Mouse (Mus musculus) embryonic facial prominence, embryonic 13.5 days (tissue): ENCODE results near the gene Rph3al. TPM values are rescaled to one million over a fixed set of nuclear protein-coding genes. Genes with fewer than 3 reads are reported as not detected.

Source experiments
- ATAC-seq: fragments of 200-750 bp; cut with Nextera tagmentation; 2 replicates; pipeline ENCODE4 v1.8.0; 2017; ENCODE audit warnings: low read depth; ENCODE audit not compliant: insufficient number of reproducible peaks, insufficient read depth, low FRiP score, low TSS enrichment
- H3K27ac ChIP-seq: fragments of 300-500 bp; sonication (generic); 2 replicates; pipeline ENCODE4 v1.5.1; 2015; ENCODE audit warnings: moderate library complexity, mild to moderate bottlenecking, inconsistent platforms
- H3K27me3 ChIP-seq: fragments of 300-500 bp; sonication (generic); 2 replicates; pipeline ENCODE4 v1.6.1; 2015; ENCODE audit warnings: mild to moderate bottlenecking, inconsistent platforms
- H3K36me3 ChIP-seq: fragments of 300-500 bp; sonication (generic); 2 replicates; pipeline ENCODE4 v1.6.1; 2015; ENCODE audit warnings: mild to moderate bottlenecking, inconsistent platforms
- H3K4me1 ChIP-seq: fragments of 300-500 bp; sonication (generic); 2 replicates; pipeline ENCODE4 v1.6.1; 2015; ENCODE audit warnings: inconsistent platforms
- H3K4me2 ChIP-seq: fragments of 300-500 bp; sonication (generic); 2 replicates; pipeline ENCODE4 v1.6.1; 2015; ENCODE audit warnings: moderate library complexity, mild to moderate bottlenecking, inconsistent platforms
- H3K4me3 ChIP-seq: fragments of 300-500 bp; sonication (generic); 2 replicates; pipeline ENCODE4 v1.5.1; 2015; ENCODE audit warnings: mild to moderate bottlenecking, inconsistent platforms
- H3K9ac ChIP-seq: fragments of 300-500 bp; sonication (generic); 2 replicates; pipeline ENCODE4 v1.6.1; 2015; ENCODE audit warnings: mild to moderate bottlenecking, inconsistent platforms
- H3K9me3 ChIP-seq: fragments of 300-500 bp; sonication (generic); 2 replicates; pipeline ENCODE4 v1.6.1; 2016; ENCODE audit warnings: inconsistent platforms
- WGBS: fragments of 180-500 bp; shearing (Covaris S2); methylation state at CpG from one replicate; pipeline ENCODE4 v1.1.7; 2015; ENCODE audit warnings: mixed read lengths; 5-methylcytosine and 5-hydroxymethylcytosine counted together
- polyA plus RNA-seq: library from polyadenylated mRNA; unstranded; fragments of >200 nt; fragmentation: Nextera tagmentation; extraction: Ambion mirVana; gene quantifications from 2 replicates; pipeline ENCODE4 v1.2.1, GENCODE M21; 2015

The Rph3al gene
- polyA plus RNA-seq, 1 experiment from 2014 or later = 2.6 TPM

DNA sequence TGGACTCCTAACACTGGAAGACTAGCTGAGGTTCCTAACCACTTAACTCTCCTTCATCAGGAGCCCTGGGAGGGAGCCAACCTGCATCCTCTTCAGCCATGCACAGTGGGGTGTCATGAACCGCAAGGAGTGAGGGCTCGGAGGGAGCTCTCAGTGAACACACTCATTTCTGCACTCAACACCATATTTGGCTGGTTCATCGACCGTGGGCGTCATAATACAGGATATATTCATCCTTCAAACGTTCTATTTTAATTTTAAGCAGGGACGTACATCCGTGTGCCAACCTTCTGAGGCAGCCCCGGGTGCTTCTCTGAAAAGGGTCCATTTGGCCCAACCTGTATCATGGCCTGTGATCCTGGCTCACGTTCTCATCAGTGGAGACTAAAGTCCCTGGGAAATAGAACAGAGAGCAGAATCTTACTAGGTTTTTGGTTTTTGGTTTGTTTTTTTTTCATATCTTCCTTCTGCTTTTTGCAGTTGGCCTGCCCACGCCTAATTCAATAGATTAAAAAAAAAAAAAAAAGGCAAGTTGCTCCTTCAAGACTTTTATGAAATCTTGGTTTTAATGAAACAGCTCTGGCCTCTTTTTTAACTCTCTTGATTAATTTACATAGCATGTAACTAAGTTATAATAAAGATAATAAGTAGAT lies 102.5 kb downstream of the Rph3al start:
- Histone ChIP-seq H3K36me3 (no peaks in the 10 kb centered on the region), H3K4me1 (peaks cover 7% of the 10 kb centered on the region; the same call in 1 of the 2 replicates), H3K9me3 (no peaks in the 10 kb centered on the region), H3K4me2 (no peak overlapping the region), H3K4me3 (no peak overlapping the region), H3K27me3 (no peaks in the 10 kb centered on the region), H3K9ac (no peak overlapping the region), H3K27ac (no peak overlapping the region)
- WGBS = 79% methylated on average over 11 of the region's 11 CpGs
- ATAC-seq = no peak

GRCm38 (mm10) chr11:75833081-75833480 lies 105.1 kb downstream of the Rph3al start:
- 84% methylated on average over 6 of the region's 6 CpGs for WGBS

DNA sequence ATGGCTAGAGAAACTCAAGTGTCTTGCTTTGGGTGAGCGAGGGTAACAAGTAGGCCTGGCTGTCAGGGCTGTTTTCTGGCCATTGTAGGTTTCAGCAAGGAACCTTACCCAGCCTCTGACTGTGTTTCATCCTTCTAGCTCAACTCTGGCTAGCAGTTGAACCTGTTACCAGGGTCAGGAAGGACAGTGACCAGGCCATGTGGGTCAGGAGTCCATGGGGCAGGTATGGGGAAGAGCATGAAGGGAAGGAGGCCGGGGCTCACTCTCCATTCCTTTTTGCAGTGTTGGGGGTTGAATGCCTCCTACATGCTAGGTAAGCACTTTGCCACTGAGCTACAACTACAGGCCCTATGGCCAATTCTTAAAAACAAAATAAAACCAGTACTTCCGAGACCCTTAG lies 107.8 kb downstream of the Rph3al start:
- H3K4me3 ChIP-seq = no peak overlapping the region
- H3K9ac ChIP-seq = no peak overlapping the region
- no peak for ATAC-seq
- H3K9me3 ChIP-seq = no peaks in the 10 kb centered on the region
- no peaks in the 10 kb centered on the region for H3K4me1 ChIP-seq
- H3K27me3 ChIP-seq = no peaks in the 10 kb centered on the region
- WGBS = 87% methylated on average over 3 of the region's 3 CpGs
- H3K36me3 ChIP-seq = no peaks in the 10 kb centered on the region
- no peak overlapping the region for H3K27ac ChIP-seq
- no peak overlapping the region for H3K4me2 ChIP-seq

More at GRCm38 (mm10) chr11:75833081-75833480, 105.1 kb downstream of the Rph3al start:
- ATAC-seq = no peak
- Histone ChIP-seq H3K9ac (no peak overlapping the region), H3K27me3 (no peaks in the 10 kb centered on the region), H3K4me2 (no peak overlapping the region), H3K27ac (no peak overlapping the region), H3K4me3 (no peak overlapping the region), H3K4me1 (no peaks in the 10 kb centered on the region), H3K36me3 (no peaks in the 10 kb centered on the region), H3K9me3 (no peaks in the 10 kb centered on the region)

DNA sequence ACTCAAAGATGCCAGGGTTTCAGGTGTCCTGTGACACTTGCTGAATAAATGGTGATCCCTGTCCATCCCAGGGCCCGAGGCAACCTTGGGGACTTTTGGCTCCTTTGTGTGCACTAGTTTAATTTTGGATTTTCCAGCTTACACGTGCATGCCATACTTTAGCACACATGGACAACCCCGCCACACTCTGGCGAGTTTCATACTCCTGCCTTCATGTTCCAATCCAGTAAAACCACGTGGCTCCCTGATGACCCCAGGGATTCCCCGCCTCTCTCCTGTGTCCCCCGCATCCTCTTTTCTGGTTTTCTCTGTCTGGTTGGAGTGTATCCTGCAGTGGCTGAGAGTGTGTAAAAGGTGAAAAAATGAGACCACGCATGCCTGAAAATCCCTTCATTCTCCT lies 110.8 kb downstream of the Rph3al start:
- Histone ChIP-seq H3K27me3 (peaks cover 6% of the 10 kb centered on the region; the same call in 1 of the 2 replicates), H3K36me3 (no peaks in the 10 kb centered on the region), H3K9me3 (no peaks in the 10 kb centered on the region), H3K4me2 (no peak overlapping the region), H3K4me1 (no peaks in the 10 kb centered on the region), H3K27ac (no peak overlapping the region), H3K4me3 (no peak overlapping the region), H3K9ac (no peak overlapping the region)
- ATAC-seq = no peak
- 77% methylated on average over 8 of the region's 8 CpGs for WGBS

- Histone ChIP-seq H3K27me3 (peaks cover 6% of the 10 kb centered on the region; the same call in 1 of the 2 replicates), H3K27ac (no peak overlapping the region), H3K4me1 (peaks cover 2% of the 10 kb centered on the region), H3K4me3 (no peak overlapping the region), H3K9me3 (no peaks in the 10 kb centered on the region), H3K36me3 (no peaks in the 10 kb centered on the region), H3K4me2 (no peak overlapping the region), H3K9ac (no peak overlapping the region)
- 65% methylated on average over 7 of the region's 7 CpGs for WGBS
- ATAC-seq = no peak
These were observed 114.7 kb downstream of the Rph3al start for GRCm38 (mm10) chr11:75823506-75823905.

DNA sequence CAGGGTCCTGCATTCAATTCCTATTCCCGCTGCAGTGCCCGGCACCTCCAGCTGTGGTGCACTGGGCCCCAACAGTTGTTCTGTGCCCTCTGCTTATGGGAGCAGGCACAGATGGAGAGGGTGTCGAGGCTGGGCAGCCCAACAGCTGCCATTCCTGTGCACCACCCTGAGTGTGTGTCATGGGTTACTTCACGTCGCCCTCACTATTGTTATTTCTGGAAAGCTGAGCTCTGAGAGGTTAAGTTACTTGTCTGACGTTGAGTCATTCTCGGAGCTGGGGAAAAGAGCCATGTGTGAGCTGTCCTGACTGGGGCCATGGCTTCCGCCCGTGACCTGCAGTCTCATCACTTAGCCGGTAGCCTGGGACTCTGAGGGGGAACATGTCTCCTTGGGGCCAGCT lies 125.1 kb downstream of the Rph3al start:
- peaks cover 13% of the 10 kb centered on the region for H3K4me1 ChIP-seq
- no peak overlapping the region for H3K27ac ChIP-seq
- H3K4me3 ChIP-seq = no peak overlapping the region
- WGBS = 52% methylated on average over 10 of the region's 10 CpGs
- no peaks in the 10 kb centered on the region for H3K9me3 ChIP-seq
- no peak for ATAC-seq
- no peak overlapping the region for H3K9ac ChIP-seq
- no peaks in the 10 kb centered on the region for H3K36me3 ChIP-seq
- no peaks in the 10 kb centered on the region for H3K27me3 ChIP-seq
- H3K4me2 ChIP-seq = no peak overlapping the region

- Histone ChIP-seq H3K9me3 (no peaks in the 10 kb centered on the region), H3K4me3 (no peak overlapping the region), H3K4me1 (peaks cover 10% of the 10 kb centered on the region), H3K9ac (peak overlapping the region; percentile 22; the same call in 1 of the 2 replicates), H3K27ac (peak overlapping the region; percentile 39; the same call in 1 of the 2 replicates), H3K36me3 (no peaks in the 10 kb centered on the region), H3K27me3 (no peaks in the 10 kb centered on the region), H3K4me2 (no peak overlapping the region)
- WGBS = 36% methylated on average over 3 of the region's 3 CpGs
- no peak for ATAC-seq
These were observed 126.3 kb downstream of the Rph3al start for GRCm38 (mm10) chr11:75811900-75812299.

DNA sequence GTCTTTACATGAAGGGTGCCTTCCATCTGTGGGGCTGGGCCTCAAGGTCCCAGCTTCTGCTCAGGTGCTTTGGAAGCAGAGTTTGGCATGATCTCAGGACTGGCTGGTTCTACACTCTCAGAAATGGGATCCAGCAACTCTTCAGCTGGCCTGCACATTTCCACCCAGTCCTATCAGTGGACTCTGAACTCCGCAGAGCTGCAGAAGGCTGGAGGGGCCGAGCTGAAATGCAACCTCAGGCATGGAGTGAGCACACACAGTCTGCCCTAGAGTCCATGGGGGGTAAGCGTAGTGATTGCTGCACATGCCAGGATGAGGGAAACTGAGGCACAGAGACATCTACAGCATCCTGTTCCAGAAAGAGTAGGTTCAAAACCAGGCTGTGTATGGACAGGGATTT lies 127.7 kb downstream of the Rph3al start:
- H3K9ac ChIP-seq = no peak overlapping the region
- H3K4me1 ChIP-seq = peaks cover 10% of the 10 kb centered on the region
- H3K27me3 ChIP-seq = no peaks in the 10 kb centered on the region
- H3K4me3 ChIP-seq = no peak overlapping the region
- WGBS = 91% methylated on average over 3 of the region's 3 CpGs
- no peak for ATAC-seq
- no peaks in the 10 kb centered on the region for H3K9me3 ChIP-seq
- H3K36me3 ChIP-seq = no peaks in the 10 kb centered on the region
- H3K27ac ChIP-seq = no peak overlapping the region
- H3K4me2 ChIP-seq = no peak overlapping the region

DNA sequence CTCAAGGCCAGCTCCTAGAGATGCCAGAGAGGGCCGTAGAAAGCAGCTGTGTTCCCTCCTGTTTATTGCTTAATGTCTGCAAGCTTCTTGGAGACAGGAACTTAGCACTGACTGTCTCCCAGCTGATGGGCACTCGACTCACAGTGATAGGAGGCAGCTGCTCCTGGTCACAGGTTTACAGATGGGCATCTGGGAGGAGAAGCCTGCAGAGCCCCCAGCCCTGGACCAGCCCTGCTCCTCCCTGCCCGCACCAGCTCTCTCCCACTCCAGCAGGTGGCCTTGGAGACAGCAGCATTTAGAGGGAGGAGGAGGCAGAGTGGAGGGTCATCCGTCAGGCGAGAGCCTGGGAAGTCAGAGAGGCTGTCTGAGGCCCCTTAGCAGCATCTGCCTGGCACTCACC lies 130.7 kb downstream of the Rph3al start:
- Histone ChIP-seq H3K36me3 (no peaks in the 10 kb centered on the region), H3K9ac (no peak overlapping the region)
- 41% methylated on average over 5 of the region's 5 CpGs for WGBS

GRCm38 (mm10) chr11:75801771-75802550 lies 136.3 kb downstream of the Rph3al start:
- H3K9ac ChIP-seq = no peak overlapping the region
- WGBS = 83% methylated on average over 7 of the region's 7 CpGs
- H3K9me3 ChIP-seq = no peaks in the 10 kb centered on the region
- no peaks in the 10 kb centered on the region for H3K4me1 ChIP-seq
- H3K4me3 ChIP-seq = no peak overlapping the region
- no peak overlapping the region for H3K4me2 ChIP-seq
- no peak overlapping the region for H3K27ac ChIP-seq
- peaks cover 19% of the 10 kb centered on the region for H3K27me3 ChIP-seq
- ATAC-seq = no peak
- H3K36me3 ChIP-seq = no peaks in the 10 kb centered on the region

More for the DNA sequence above, 130.7 kb downstream of the Rph3al start:
- Histone ChIP-seq H3K4me3 (no peak overlapping the region), H3K9me3 (no peaks in the 10 kb centered on the region), H3K27me3 (no peaks in the 10 kb centered on the region), H3K4me1 (peaks cover 4% of the 10 kb centered on the region; the same call in 1 of the 2 replicates), H3K27ac (no peak overlapping the region), H3K4me2 (no peak overlapping the region)
- no peak for ATAC-seq

GRCm38 (mm10) chr11:75801369-75801768 lies 136.9 kb downstream of the Rph3al start:
- peaks cover 5% of the 10 kb centered on the region for H3K4me1 ChIP-seq
- no peak overlapping the region for H3K9ac ChIP-seq
- no peaks in the 10 kb centered on the region for H3K36me3 ChIP-seq
- H3K4me3 ChIP-seq = no peak overlapping the region
- peaks cover 25% of the 10 kb centered on the region for H3K27me3 ChIP-seq
- no peaks in the 10 kb centered on the region for H3K9me3 ChIP-seq
- 0 out of 2 replicates have a peak, but pooled peaks have one; percentile 59 for ATAC-seq
- WGBS = 82% methylated on average over 4 of the region's 4 CpGs
- no peak overlapping the region for H3K27ac ChIP-seq
- H3K4me2 ChIP-seq = no peak overlapping the region
